Mouse (Mus musculus): ENCODE results near the gene Scrt2. TPM values are rescaled to one million over a fixed set of nuclear protein-coding genes. Genes with fewer than 3 reads are reported as not detected.
"Not testable (repeated sequence)": the region's sequence is repeated elsewhere in the genome, so short reads cannot be mapped to it uniquely, and the experiment has no call there.

Scrt2 gene
- polyA plus RNA-seq, 1 experiment from 2014 or later: not detected

- H3K9ac ChIP-seq: no peak overlapping the region
- H3K27me3 ChIP-seq (ENCODE audit: insufficient read depth, low read length): peaks cover 54% of the 10 kb centered on the region
- H3K27ac ChIP-seq (ENCODE audit: low read depth): no peak overlapping the region
- WGBS: 15% methylated on average over 7 of the region's 7 CpGs
- no peaks in the 10 kb centered on the region for H3K4me1 ChIP-seq (ENCODE audit: insufficient read depth)
- H3K4me3 ChIP-seq (ENCODE audit: low read depth, low read length): no peak overlapping the region
- DNase-seq (no peak), ATAC-seq (ENCODE audit: insufficient read depth) (no peak)
- TF ChIP-seq CTCF (IDR thresholded peaks at IDR 0.05; ENCODE audit: low read depth): no peak
- no peaks in the 10 kb centered on the region for H3K36me3 ChIP-seq (ENCODE audit: insufficient read depth)
- H3K4me2 ChIP-seq: no peak overlapping the region
- no peaks in the 10 kb centered on the region for H3K9me3 ChIP-seq (ENCODE audit: low read depth, low read length)
Measured at GRCm38 (mm10) chr2:152050316-152050715, 31.0 kb upstream of the Scrt2 start.

DNA sequence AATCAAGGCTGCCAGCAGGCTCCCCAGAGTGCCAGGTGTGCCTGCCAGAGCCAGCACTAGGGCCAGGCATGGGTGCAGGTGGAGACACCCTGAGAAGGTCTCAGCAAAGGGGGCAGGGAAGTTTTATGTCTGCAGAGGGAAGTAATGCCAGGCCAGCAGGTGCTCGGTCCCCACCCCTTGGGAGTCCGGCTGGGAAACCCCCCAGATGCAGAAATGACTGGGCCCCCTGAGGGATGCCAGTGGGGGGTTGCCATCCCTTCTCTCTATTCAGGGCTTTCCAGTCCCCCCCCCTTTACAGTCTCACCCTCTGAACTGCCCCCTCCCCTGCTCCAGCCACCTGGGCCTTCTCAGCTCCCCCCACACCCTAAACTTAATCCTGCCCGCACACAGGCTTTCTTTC is 29.3 kb upstream of the Scrt2 start:
- Histone ChIP-seq H3K27me3 (ENCODE audit: insufficient read depth, low read length) (peaks cover 50% of the 10 kb centered on the region), H3K4me3 (ENCODE audit: low read depth, low read length) (no peak overlapping the region), H3K9ac (no peak overlapping the region), H3K9me3 (ENCODE audit: low read depth, low read length) (no peaks in the 10 kb centered on the region), H3K4me2 (no peak overlapping the region), H3K4me1 (ENCODE audit: insufficient read depth) (no peaks in the 10 kb centered on the region), H3K27ac (ENCODE audit: low read depth) (no peak overlapping the region), H3K36me3 (ENCODE audit: insufficient read depth) (no peaks in the 10 kb centered on the region)
- DNase-seq (no peak), ATAC-seq (ENCODE audit: insufficient read depth) (no peak)
- 79% methylated on average over 3 of the region's 3 CpGs for WGBS
- no peak for TF ChIP-seq CTCF (IDR thresholded peaks at IDR 0.05; ENCODE audit: low read depth)

GRCm38 (mm10) chr2:152055406-152055805 is 25.9 kb upstream of the Scrt2 start:
- Histone ChIP-seq H3K27me3 (ENCODE audit: insufficient read depth, low read length) (peaks cover 20% of the 10 kb centered on the region), H3K9ac (no peak overlapping the region), H3K4me2 (no peak overlapping the region), H3K9me3 (ENCODE audit: low read depth, low read length) (no peaks in the 10 kb centered on the region), H3K4me3 (ENCODE audit: low read depth, low read length) (no peak overlapping the region), H3K4me1 (ENCODE audit: insufficient read depth) (no peaks in the 10 kb centered on the region), H3K27ac (ENCODE audit: low read depth) (no peak overlapping the region), H3K36me3 (ENCODE audit: insufficient read depth) (no peaks in the 10 kb centered on the region)
- TF ChIP-seq CTCF (IDR thresholded peaks at IDR 0.05; ENCODE audit: low read depth): no peak
- no peak for ATAC-seq (ENCODE audit: insufficient read depth)
- 44% methylated on average over 1 of the region's 1 CpGs for WGBS
- no peak for DNase-seq

- no peak overlapping the region for H3K4me2 ChIP-seq
- H3K27ac ChIP-seq (ENCODE audit: low read depth): no peak overlapping the region
- H3K4me3 ChIP-seq (ENCODE audit: low read depth, low read length): no peak overlapping the region
- WGBS: 63% methylated on average over 22 of the region's 22 CpGs
- no peak for DNase-seq
- no peak for ATAC-seq (ENCODE audit: insufficient read depth)
- no peak for TF ChIP-seq CTCF (IDR thresholded peaks at IDR 0.05; ENCODE audit: low read depth)
- no peaks in the 10 kb centered on the region for H3K36me3 ChIP-seq (ENCODE audit: insufficient read depth)
- no peaks in the 10 kb centered on the region for H3K4me1 ChIP-seq (ENCODE audit: insufficient read depth)
- no peaks in the 10 kb centered on the region for H3K9me3 ChIP-seq (ENCODE audit: low read depth, low read length)
- no peak overlapping the region for H3K9ac ChIP-seq
- H3K27me3 ChIP-seq (ENCODE audit: insufficient read depth, low read length): peaks cover 11% of the 10 kb centered on the region
Measured at GRCm38 (mm10) chr2:152056368-152057251, 24.7 kb upstream of the Scrt2 start.

DNA sequence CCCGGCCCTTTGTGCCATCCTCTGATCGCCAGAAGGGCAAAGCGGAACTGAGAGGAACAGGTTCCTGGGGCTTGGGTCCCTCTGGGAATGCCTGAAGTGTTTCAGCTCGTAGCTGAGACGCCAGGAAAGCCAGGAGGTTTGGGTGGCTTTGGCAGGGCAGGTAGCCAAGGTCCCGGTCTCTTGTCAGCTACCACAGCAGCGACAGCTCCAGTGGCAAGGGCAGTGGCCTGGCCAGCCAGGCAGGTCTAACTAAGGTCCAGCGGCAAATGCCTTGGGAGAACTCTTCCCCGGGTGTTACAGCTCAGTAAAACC is 24.1 kb upstream of the Scrt2 start:
- TF ChIP-seq CTCF (IDR thresholded peaks at IDR 0.05; ENCODE audit: low read depth): no peak
- DNase-seq: no peak
- ATAC-seq (ENCODE audit: insufficient read depth): no peak
- peaks cover 5% of the 10 kb centered on the region; the same call in 1 of the 2 replicates for H3K27me3 ChIP-seq (ENCODE audit: insufficient read depth, low read length)
- H3K36me3 ChIP-seq (ENCODE audit: insufficient read depth): no peaks in the 10 kb centered on the region
- no peaks in the 10 kb centered on the region for H3K4me1 ChIP-seq (ENCODE audit: insufficient read depth)
- H3K4me3 ChIP-seq (ENCODE audit: low read depth, low read length): no peak overlapping the region
- H3K9me3 ChIP-seq (ENCODE audit: low read depth, low read length): no peaks in the 10 kb centered on the region
- no peak overlapping the region for H3K4me2 ChIP-seq
- H3K27ac ChIP-seq (ENCODE audit: low read depth): no peak overlapping the region
- 62% methylated on average over 9 of the region's 9 CpGs for WGBS
- H3K9ac ChIP-seq: no peak overlapping the region

- ATAC-seq (ENCODE audit: insufficient read depth); H3K4me3 ChIP-seq (ENCODE audit: low read depth, low read length); H3K4me1 ChIP-seq (ENCODE audit: insufficient read depth); H3K9ac ChIP-seq; H3K9me3 ChIP-seq (ENCODE audit: low read depth, low read length); H3K27ac ChIP-seq (ENCODE audit: low read depth); H3K27me3 ChIP-seq (ENCODE audit: insufficient read depth, low read length); H3K4me2 ChIP-seq; DNase-seq; H3K36me3 ChIP-seq (ENCODE audit: insufficient read depth): not testable (repeated sequence)
- WGBS: 87% methylated on average over 3 of the region's 3 CpGs
Measured at GRCm38 (mm10) chr2:152062817-152063216, 18.5 kb upstream of the Scrt2 start.

DNA sequence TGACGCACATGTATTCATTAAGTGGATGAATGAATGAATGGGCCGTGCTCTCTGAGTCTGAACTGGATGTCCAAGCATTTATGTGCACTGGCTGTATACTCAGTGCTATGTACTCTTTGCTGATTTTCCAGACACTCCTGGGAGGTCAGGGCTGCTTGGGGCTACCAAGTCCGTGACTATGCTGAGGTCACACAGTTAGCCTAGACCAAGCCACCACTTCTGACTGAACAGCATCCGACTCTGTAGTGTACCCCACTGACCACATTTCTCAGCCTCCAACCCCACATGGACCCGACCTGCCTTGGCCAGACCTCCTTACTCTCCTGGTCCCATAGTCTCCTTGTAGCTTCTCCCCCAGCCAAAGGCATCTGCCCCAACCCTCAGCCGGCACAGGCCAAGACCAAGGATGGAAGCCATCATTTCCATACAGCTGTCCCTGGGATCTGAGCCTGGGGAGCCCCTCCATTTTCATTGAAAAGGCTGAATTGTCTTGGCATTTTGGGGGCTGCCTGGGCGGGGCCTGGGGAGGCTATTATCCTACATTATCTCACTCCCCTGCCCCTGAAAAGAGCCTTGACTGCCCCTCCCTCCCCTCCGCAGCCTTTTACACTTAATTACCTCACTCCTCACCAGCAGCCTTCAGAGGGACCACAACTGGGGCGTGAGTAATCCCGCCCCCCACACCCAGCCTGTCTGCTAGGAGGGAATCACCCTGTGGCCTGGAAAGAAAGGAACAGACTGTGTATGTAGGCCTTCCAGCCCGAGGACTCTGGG is 12.5 kb upstream of the Scrt2 start:
- Histone ChIP-seq H3K27me3 (ENCODE audit: insufficient read depth, low read length) (no peaks in the 10 kb centered on the region), H3K9me3 (ENCODE audit: low read depth, low read length) (no peaks in the 10 kb centered on the region), H3K36me3 (ENCODE audit: insufficient read depth) (no peaks in the 10 kb centered on the region), H3K4me3 (ENCODE audit: low read depth, low read length) (no peak overlapping the region), H3K4me1 (ENCODE audit: insufficient read depth) (no peaks in the 10 kb centered on the region), H3K9ac (no peak overlapping the region), H3K27ac (ENCODE audit: low read depth) (no peak overlapping the region), H3K4me2 (no peak overlapping the region)
- ATAC-seq (ENCODE audit: insufficient read depth): no peak
- WGBS: 54% methylated on average over 11 of the region's 11 CpGs
- no peak for TF ChIP-seq CTCF (IDR thresholded peaks at IDR 0.05; ENCODE audit: low read depth)
- DNase-seq: no peak
